Mouse (Mus musculus): ENCODE measurements around the gene Ugt1a10. TPM values are rescaled to one million over a fixed set of nuclear protein-coding genes. Genes with fewer than 3 reads are reported as not detected.

Ugt1a10 gene
- polyA plus RNA-seq, 1 experiment = not detected

DNA sequence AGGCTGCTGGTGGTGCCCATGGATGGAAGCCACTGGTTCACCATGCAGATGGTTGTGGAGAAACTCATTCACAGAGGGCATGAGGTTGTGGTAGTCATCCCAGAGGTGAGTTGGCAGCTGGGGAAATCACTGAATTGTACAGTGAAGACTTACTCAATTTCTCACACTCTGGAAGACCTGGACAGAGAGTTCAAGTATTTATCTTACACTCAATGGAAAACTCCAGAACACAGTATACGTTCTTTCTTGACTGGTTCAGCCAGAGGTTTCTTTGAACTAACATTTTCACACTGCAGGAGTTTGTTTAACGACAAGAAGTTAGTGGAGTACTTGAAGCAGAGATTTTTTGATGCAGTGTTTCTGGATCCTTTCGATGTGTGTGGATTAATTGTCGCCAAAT lies 15.7 kb downstream of the Ugt1a10 start:
- Histone ChIP-seq H3K4me3 (ENCODE audit: low read depth, low read length) (no peak overlapping the region), H3K27ac (ENCODE audit: insufficient read depth, low read depth, low read length) (no peak overlapping the region), H3K36me3 (ENCODE audit: control insufficient read depth, insufficient read depth, low read length) (no peaks in the 10 kb centered on the region), H3K27me3 (ENCODE audit: control insufficient read depth, insufficient read depth, low read length) (no peaks in the 10 kb centered on the region), H3K4me1 (ENCODE audit: control insufficient read depth, insufficient read depth, insufficient read length, low read length) (peaks cover 3% of the 10 kb centered on the region; the same call in 1 of the 2 replicates)
- no peak for TF ChIP-seq CTCF (IDR thresholded peaks at IDR 0.05; ENCODE audit: extremely low read depth, insufficient read length, insufficient replicate concordance, low read depth, low read length)
- no peak for TF ChIP-seq POLR2A (IDR thresholded peaks at IDR 0.05; ENCODE audit: low read depth, low read length)
- WGBS = 82% methylated on average over 4 of the region's 4 CpGs

DNA sequence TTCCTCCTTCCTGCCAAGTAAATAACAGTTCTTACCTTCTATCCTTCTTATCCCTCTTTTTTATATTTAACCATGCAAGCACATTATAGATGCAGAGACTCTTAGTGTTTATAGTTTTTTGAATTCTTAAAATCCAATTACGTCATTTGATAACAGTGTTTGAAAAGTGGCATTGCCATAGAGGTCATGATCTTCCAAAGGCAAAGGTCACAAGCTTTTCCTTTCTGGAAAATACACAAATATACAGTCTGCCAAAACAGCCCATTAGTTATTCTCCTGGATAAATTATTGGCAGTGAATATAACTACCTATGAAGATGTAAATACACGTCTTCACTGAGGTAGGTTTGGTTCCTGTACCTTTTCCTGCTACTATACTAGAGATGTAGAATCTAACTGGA lies 19.3 kb downstream of the Ugt1a10 start:
- 84% methylated on average over 2 of the region's 2 CpGs for WGBS

DNA sequence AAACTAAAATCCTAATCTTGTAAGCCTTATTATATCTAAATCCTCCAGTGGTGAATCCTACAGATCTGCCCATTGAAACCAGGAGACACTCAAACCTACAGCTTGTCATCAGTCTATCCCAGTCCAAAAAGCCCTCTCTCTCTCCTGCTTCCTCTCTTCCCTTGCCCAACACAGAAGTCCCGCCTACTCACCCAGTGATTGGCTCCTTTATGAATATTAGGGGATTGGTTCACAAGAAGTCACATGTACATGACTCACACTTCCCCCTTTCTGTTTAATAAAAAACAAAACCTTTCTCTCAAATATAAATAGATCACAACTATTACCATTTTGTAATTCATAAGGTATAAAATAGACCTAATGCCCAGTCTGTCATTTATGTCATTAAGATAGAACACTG lies 21.9 kb downstream of the Ugt1a10 start:
- Histone ChIP-seq H3K36me3 (ENCODE audit: control insufficient read depth, insufficient read depth, low read length) (no peaks in the 10 kb centered on the region), H3K27ac (ENCODE audit: insufficient read depth, low read depth, low read length) (no peak overlapping the region), H3K27me3 (ENCODE audit: control insufficient read depth, insufficient read depth, low read length) (no peaks in the 10 kb centered on the region), H3K4me3 (ENCODE audit: low read depth, low read length) (no peak overlapping the region), H3K4me1 (ENCODE audit: control insufficient read depth, insufficient read depth, insufficient read length, low read length) (no peaks in the 10 kb centered on the region)
- 87% methylated on average over 1 of the region's 1 CpGs for WGBS
- TF ChIP-seq CTCF (IDR thresholded peaks at IDR 0.05; ENCODE audit: extremely low read depth, insufficient read length, insufficient replicate concordance, low read depth, low read length) = no peak
- no peak for TF ChIP-seq POLR2A (IDR thresholded peaks at IDR 0.05; ENCODE audit: low read depth, low read length)

More for the DNA sequence above, 19.3 kb downstream of the Ugt1a10 start:
- H3K4me3 ChIP-seq (ENCODE audit: low read depth, low read length) = no peak overlapping the region
- TF ChIP-seq CTCF (IDR thresholded peaks at IDR 0.05; ENCODE audit: extremely low read depth, insufficient read length, insufficient replicate concordance, low read depth, low read length) (no peak), POLR2A (IDR thresholded peaks at IDR 0.05; ENCODE audit: low read depth, low read length) (no peak)
- no peaks in the 10 kb centered on the region for H3K27me3 ChIP-seq (ENCODE audit: control insufficient read depth, insufficient read depth, low read length)
- no peak overlapping the region for H3K27ac ChIP-seq (ENCODE audit: insufficient read depth, low read depth, low read length)
- no peaks in the 10 kb centered on the region for H3K36me3 ChIP-seq (ENCODE audit: control insufficient read depth, insufficient read depth, low read length)
- peaks cover 3% of the 10 kb centered on the region; the same call in 1 of the 2 replicates for H3K4me1 ChIP-seq (ENCODE audit: control insufficient read depth, insufficient read depth, insufficient read length, low read length)

DNA sequence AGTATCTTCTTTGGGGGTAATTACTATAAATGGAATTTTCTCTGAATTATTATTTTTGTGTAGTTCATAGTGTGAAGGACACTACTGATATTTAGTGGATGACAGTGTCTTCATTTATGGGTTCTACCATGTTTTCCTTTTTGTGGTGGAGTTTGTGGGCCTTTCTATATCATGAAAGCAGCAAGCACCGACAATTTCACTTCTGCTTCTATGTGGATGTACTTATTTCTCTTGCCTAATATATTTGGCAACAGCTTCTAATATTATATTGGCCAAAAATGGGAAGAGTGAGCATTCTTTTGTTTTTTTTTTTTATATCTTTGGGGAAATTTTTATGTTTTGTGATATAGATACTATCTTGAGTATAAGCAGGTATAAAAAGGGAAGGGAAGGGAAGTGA lies 26.5 kb downstream of the Ugt1a10 start:
- Histone ChIP-seq H3K27ac (ENCODE audit: insufficient read depth, low read depth, low read length) (no peak overlapping the region), H3K4me3 (ENCODE audit: low read depth, low read length) (no peak overlapping the region), H3K4me1 (ENCODE audit: control insufficient read depth, insufficient read depth, insufficient read length, low read length) (peaks cover 7% of the 10 kb centered on the region; the same call in 1 of the 2 replicates), H3K36me3 (ENCODE audit: control insufficient read depth, insufficient read depth, low read length) (no peaks in the 10 kb centered on the region), H3K27me3 (ENCODE audit: control insufficient read depth, insufficient read depth, low read length) (no peaks in the 10 kb centered on the region)
- TF ChIP-seq POLR2A (IDR thresholded peaks at IDR 0.05; ENCODE audit: low read depth, low read length) (no peak), CTCF (IDR thresholded peaks at IDR 0.05; ENCODE audit: extremely low read depth, insufficient read length, insufficient replicate concordance, low read depth, low read length) (no peak)
- WGBS = 76% methylated on average over 1 of the region's 1 CpGs

DNA sequence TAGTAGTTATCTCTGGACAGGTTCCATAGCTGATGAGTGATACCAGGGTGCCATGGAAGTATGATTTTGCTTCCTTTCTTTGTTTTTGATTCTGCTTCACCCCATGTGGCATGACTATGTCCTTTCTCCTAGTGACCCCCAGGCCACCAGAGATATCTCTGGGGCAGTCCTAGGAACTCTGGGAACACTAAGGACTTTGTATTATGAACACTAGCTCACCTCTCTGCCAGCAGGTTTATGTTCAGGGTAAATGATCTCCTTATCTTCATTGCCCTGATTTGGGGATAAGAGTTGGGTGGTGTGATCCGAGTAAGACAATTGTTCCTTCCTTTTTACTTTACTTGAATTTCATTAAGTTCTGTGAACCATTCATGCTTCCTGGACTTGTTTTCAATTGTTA lies 30.9 kb downstream of the Ugt1a10 start:
- Histone ChIP-seq H3K4me3 (ENCODE audit: low read depth, low read length) (no peak overlapping the region), H3K4me1 (ENCODE audit: control insufficient read depth, insufficient read depth, insufficient read length, low read length) (peaks cover 11% of the 10 kb centered on the region; the same call in 1 of the 2 replicates), H3K27ac (ENCODE audit: insufficient read depth, low read depth, low read length) (peak overlapping the region; percentile 46; the same call in 1 of the 2 replicates), H3K27me3 (ENCODE audit: control insufficient read depth, insufficient read depth, low read length) (no peaks in the 10 kb centered on the region), H3K36me3 (ENCODE audit: control insufficient read depth, insufficient read depth, low read length) (no peaks in the 10 kb centered on the region)
- WGBS = 32% methylated on average over 1 of the region's 1 CpGs
- TF ChIP-seq CTCF (IDR thresholded peaks at IDR 0.05; ENCODE audit: extremely low read depth, insufficient read length, insufficient replicate concordance, low read depth, low read length) (no peak), POLR2A (IDR thresholded peaks at IDR 0.05; ENCODE audit: low read depth, low read length) (no peak)

DNA sequence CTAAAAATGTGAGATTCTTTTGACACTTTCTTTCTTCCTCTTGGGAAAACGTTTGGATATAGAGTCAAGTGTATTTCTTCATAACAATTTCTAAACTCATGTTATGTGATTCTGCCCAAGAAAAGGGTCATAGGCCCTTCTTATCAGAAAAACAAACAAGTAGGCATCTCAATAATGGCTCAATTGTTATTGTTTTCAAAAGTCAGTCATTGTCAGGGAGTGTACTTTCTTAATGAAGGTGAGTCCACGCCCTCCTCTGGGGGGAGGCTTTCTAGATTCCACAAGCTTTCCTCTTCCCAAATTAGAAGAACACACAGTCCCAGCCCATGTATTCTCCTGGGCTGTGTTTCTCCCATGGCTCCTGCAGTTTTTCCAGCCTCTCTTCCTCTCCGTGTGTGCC lies 32.3 kb downstream of the Ugt1a10 start, which contains the start of gene Ugt1a8:
TSS of gene Ugt1a8 (plus strand) at position 301 of the 400 bp plus-strand sequence.
- H3K36me3 ChIP-seq (ENCODE audit: control insufficient read depth, insufficient read depth, low read length) = no peaks in the 10 kb centered on the region
- no peaks in the 10 kb centered on the region for H3K27me3 ChIP-seq (ENCODE audit: control insufficient read depth, insufficient read depth, low read length)
- 32% methylated on average over 3 of the region's 3 CpGs for WGBS
- peaks cover 11% of the 10 kb centered on the region; the same call in 1 of the 2 replicates for H3K4me1 ChIP-seq (ENCODE audit: control insufficient read depth, insufficient read depth, insufficient read length, low read length)
- H3K4me3 ChIP-seq (ENCODE audit: low read depth, low read length) = no peak within 1 kb of the TSS
- H3K27ac ChIP-seq (ENCODE audit: insufficient read depth, low read depth, low read length) = no peak within 1 kb of the TSS
- TF ChIP-seq CTCF (IDR thresholded peaks at IDR 0.05; ENCODE audit: extremely low read depth, insufficient read length, insufficient replicate concordance, low read depth, low read length) (no peak), POLR2A (IDR thresholded peaks at IDR 0.05; ENCODE audit: low read depth, low read length) (no peak)

DNA sequence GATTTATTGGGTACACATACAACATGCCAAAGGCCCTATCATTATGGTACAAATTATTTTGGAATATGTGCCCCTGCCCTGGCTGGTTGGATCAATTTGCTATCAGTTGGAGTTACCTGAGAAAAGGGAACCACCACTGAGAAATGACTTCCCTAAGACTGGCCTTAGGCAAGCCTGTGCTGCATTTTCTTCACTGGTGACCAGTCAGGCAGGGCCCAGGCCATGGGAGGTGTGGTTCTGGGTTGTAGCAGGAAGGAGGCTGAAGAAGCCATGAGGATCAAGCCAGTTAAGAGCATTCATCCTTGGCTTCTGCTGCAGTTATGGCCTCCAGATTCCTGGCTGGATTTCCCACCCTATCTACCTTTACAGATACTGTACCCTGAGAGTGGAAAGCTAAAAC lies 37.2 kb downstream of the Ugt1a10 start:
- Histone ChIP-seq H3K4me1 (ENCODE audit: control insufficient read depth, insufficient read depth, insufficient read length, low read length) (peaks cover 2% of the 10 kb centered on the region; the same call in 1 of the 2 replicates), H3K4me3 (ENCODE audit: low read depth, low read length) (no peak overlapping the region), H3K36me3 (ENCODE audit: control insufficient read depth, insufficient read depth, low read length) (no peaks in the 10 kb centered on the region), H3K27ac (ENCODE audit: insufficient read depth, low read depth, low read length) (no peak overlapping the region), H3K27me3 (ENCODE audit: control insufficient read depth, insufficient read depth, low read length) (no peaks in the 10 kb centered on the region)
- no peak for TF ChIP-seq POLR2A (IDR thresholded peaks at IDR 0.05; ENCODE audit: low read depth, low read length)
- TF ChIP-seq CTCF (IDR thresholded peaks at IDR 0.05; ENCODE audit: extremely low read depth, insufficient read length, insufficient replicate concordance, low read depth, low read length) = no peak

All from small intestine, adult 2 months (tissue).